Mouse (Mus musculus) adipocyte (in vitro differentiated cells): ENCODE results near the gene Stag3.

ENCODE experiments used
- DNase-seq: peaks from one replicate; pipeline ENCODE4 v3.0.0-alpha.2; 2016; ENCODE audit warnings: low spot score

Gene Stag3

GRCm38 (mm10) chr5:138268980-138269379 is 11.1 kb upstream of the Stag3 start:
- DNase-seq = no peak

GRCm38 (mm10) chr5:138271232-138271631 is 8.8 kb upstream of the Stag3 start:
- no peak for DNase-seq

GRCm38 (mm10) chr5:138272409-138272923 is 7.6 kb upstream of the Stag3 start, which contains the start of gene Gal3st4:
TSS of gene Gal3st4 (minus strand) at chr5:138272840.
- no peak for DNase-seq

GRCm38 (mm10) chr5:138274186-138274585 is 5.9 kb upstream of the Stag3 start:
- no peak for DNase-seq

- no peak for DNase-seq
Observed at GRCm38 (mm10) chr5:138275216-138276050, 4.6 kb upstream of the Stag3 start.

- no peak for DNase-seq
Observed at GRCm38 (mm10) chr5:138277994-138278393, 2.0 kb upstream of the Stag3 start.

- DNase-seq = no peak
Observed at GRCm38 (mm10) chr5:138280425-138280768, 357 bp downstream of the Stag3 start.

GRCm38 (mm10) chr5:138280829-138281228 is 789 bp downstream of the Stag3 start:
- no peak for DNase-seq

- no peak for DNase-seq
Observed at GRCm38 (mm10) chr5:138281798-138282197, 1.8 kb downstream of the Stag3 start.

- no peak for DNase-seq
Observed at GRCm38 (mm10) chr5:138283540-138283939, 3.5 kb downstream of the Stag3 start.

GRCm38 (mm10) chr5:138287861-138288260 is 7.8 kb downstream of the Stag3 start:
- DNase-seq = no peak

- DNase-seq = no peak
Observed at GRCm38 (mm10) chr5:138291638-138292037, 11.6 kb downstream of the Stag3 start.

GRCm38 (mm10) chr5:138294158-138294557 is 14.1 kb downstream of the Stag3 start:
- DNase-seq = no peak

GRCm38 (mm10) chr5:138299613-138300012 is 19.6 kb downstream of the Stag3 start:
- DNase-seq = no peak

GRCm38 (mm10) chr5:138312795-138313194 is 32.8 kb downstream of the Stag3 start:
- no peak for DNase-seq

- no peak for DNase-seq
Observed at GRCm38 (mm10) chr5:138341661-138342060, 61.6 kb downstream of the Stag3 start, which contains the start of gene Pvrig. TSS of gene Pvrig (plus strand) at chr5:138341961.

- no peak for DNase-seq
Observed at GRCm38 (mm10) chr5:138343216-138343615, 63.2 kb downstream of the Stag3 start.
